Mouse (Mus musculus) ES-Bruce4 (cell line): ENCODE measurements around the gene Khdrbs2. TPM values are rescaled to one million over a fixed set of nuclear protein-coding genes. Genes with fewer than 3 reads are reported as not detected.
"Not testable (repeated sequence)": the region's sequence is repeated elsewhere in the genome, so short reads cannot be mapped to it uniquely, and the experiment has no call there.

Source experiments
- H3K27ac ChIP-seq: 2 replicates; pipeline ENCODE4 v1.5.1; 2012; ENCODE audit warnings: low read length, inconsistent platforms; ENCODE audit not compliant: insufficient read depth
- H3K27me3 ChIP-seq: 2 replicates; pipeline ENCODE4 v1.6.1; 2012; ENCODE audit warnings: mild to moderate bottlenecking, low read length, inconsistent platforms; ENCODE audit not compliant: control insufficient read depth, poor library complexity, insufficient read depth, severe bottlenecking
- H3K36me3 ChIP-seq: 2 replicates; pipeline ENCODE4 v1.6.1; 2012; ENCODE audit warnings: inconsistent platforms, mild to moderate bottlenecking, low read length, moderate library complexity; ENCODE audit not compliant: control insufficient read depth, poor library complexity, insufficient read depth, severe bottlenecking
- H3K4me1 ChIP-seq: one replicate; pipeline ENCODE4 v1.8.1; 2011; ENCODE audit warnings: low read length; ENCODE audit not compliant: control insufficient read depth, insufficient read depth
- H3K4me3 ChIP-seq: 2 replicates; pipeline ENCODE4 v1.5.1; 2011; ENCODE audit warnings: low read depth, mild to moderate bottlenecking, low read length
- H3K9ac ChIP-seq: 2 replicates; pipeline ENCODE4 v1.6.1; 2012; ENCODE audit warnings: low read depth, mild to moderate bottlenecking, inconsistent platforms; ENCODE audit not compliant: poor library complexity, severe bottlenecking
- H3K9me3 ChIP-seq: replicated peaks from 2 replicates; pipeline ENCODE4 v1.6.1; 2012; ENCODE audit warnings: mild to moderate bottlenecking, low read length, inconsistent platforms; ENCODE audit not compliant: control insufficient read depth, poor library complexity, insufficient read depth, severe bottlenecking
- CTCF ChIP-seq: IDR thresholded peaks from one replicate; pipeline ENCODE4 v1.8.1; 2011; ENCODE audit warnings: low read depth, low read length
- EP300 ChIP-seq: IDR thresholded peaks from 2 replicates; pipeline ENCODE4 v1.6.1; 2011; ENCODE audit warnings: low read depth, low read length; ENCODE audit not compliant: insufficient read depth
- POLR2A ChIP-seq: IDR thresholded peaks from one replicate; pipeline ENCODE4 v1.8.1; 2011; ENCODE audit warnings: low read length; ENCODE audit not compliant: insufficient read depth
- polyA plus RNA-seq: library from polyadenylated mRNA; stranded (reverse); fragments of >200 nt; gene quantifications from 2 replicates; pipeline ENCODE4 v1.2.4, GENCODE M21; 2011; ENCODE audit warnings: low read depth; ENCODE audit not compliant: missing spikeins, insufficient read depth, insufficient read length

Gene Khdrbs2
- polyA plus RNA-seq, 1 experiment: 0.51 TPM

DNA sequence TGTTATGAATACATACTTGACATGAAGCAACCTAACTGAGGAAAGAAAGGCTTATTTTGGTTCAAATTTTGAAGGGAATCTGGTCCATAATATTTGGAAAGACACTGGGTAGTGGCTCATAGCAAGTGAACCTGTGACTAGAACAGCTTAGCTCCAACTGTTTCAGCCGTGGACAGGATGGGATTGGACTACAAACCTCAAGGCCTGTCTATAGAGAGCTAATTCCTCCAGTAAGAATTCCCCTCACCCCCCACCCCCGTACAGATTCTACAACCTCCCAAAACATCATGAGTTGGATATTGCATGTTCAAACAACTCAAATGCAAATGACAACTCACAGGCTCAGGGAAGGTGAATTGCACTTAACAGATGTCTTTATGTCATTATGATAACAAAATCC is 298.5 kb downstream of the Khdrbs2 start:
- Histone ChIP-seq H3K27me3 (no peaks in the 10 kb centered on the region; the same call in 1 of the 2 replicates), H3K4me1 (no peaks in the 10 kb centered on the region), H3K36me3 (no peaks in the 10 kb centered on the region), H3K9me3 (no peaks in the 10 kb centered on the region), H3K27ac (no peak overlapping the region), H3K9ac (no peak overlapping the region), H3K4me3 (no peak overlapping the region)
- TF ChIP-seq CTCF (no peak), EP300 (no peak), POLR2A (no peak)

GRCm38 (mm10) chr1:32471502-32472214 is 299.1 kb downstream of the Khdrbs2 start:
- no peaks in the 10 kb centered on the region for H3K9me3 ChIP-seq
- no peak overlapping the region for H3K4me3 ChIP-seq
- no peaks in the 10 kb centered on the region for H3K4me1 ChIP-seq
- no peak for TF ChIP-seq EP300
- TF ChIP-seq CTCF: no peak
- TF ChIP-seq POLR2A: no peak
- no peak overlapping the region for H3K9ac ChIP-seq
- H3K27me3 ChIP-seq: no peaks in the 10 kb centered on the region; the same call in 1 of the 2 replicates
- H3K36me3 ChIP-seq: no peaks in the 10 kb centered on the region
- H3K27ac ChIP-seq: no peak overlapping the region

GRCm38 (mm10) chr1:32487944-32488343 is 315.4 kb downstream of the Khdrbs2 start:
- H3K9me3 ChIP-seq: no peaks in the 10 kb centered on the region
- H3K36me3 ChIP-seq: no peaks in the 10 kb centered on the region
- no peaks in the 10 kb centered on the region for H3K27me3 ChIP-seq
- no peaks in the 10 kb centered on the region for H3K4me1 ChIP-seq
- no peak overlapping the region for H3K4me3 ChIP-seq
- no peak overlapping the region for H3K9ac ChIP-seq
- H3K27ac ChIP-seq: no peak overlapping the region
- TF ChIP-seq EP300 (no peak), CTCF (no peak), POLR2A (no peak)

GRCm38 (mm10) chr1:32503381-32503780 is 330.9 kb downstream of the Khdrbs2 start:
- H3K9ac ChIP-seq: no peak overlapping the region
- H3K4me3 ChIP-seq: no peak overlapping the region
- H3K36me3 ChIP-seq: no peaks in the 10 kb centered on the region

DNA sequence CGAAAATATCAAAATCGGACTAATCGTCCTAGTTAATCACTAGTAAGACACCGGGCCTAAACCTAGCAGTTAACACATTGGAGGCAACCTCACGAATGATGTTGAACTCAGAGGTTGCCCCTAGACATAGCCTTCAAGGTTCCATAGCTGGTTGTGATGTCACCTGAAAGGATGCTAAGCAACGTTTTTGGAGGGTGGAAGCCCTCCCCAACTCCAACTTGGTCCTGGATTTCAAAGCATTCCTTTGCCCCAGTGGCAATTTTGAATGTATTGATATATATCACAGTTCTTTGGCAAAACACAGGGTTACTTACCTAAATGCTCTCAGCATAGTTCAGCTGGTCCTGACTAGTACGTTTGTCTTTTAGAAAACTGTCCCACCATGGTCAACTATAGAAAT is 374.7 kb downstream of the Khdrbs2 start, which contains the start of gene Gm5415:
Gene Gm5415 (minus strand): TSS at position 101 of the 400 bp plus-strand sequence.
- not testable (repeated sequence) for H3K36me3 ChIP-seq, H3K9ac ChIP-seq, H3K9me3 ChIP-seq, H3K4me1 ChIP-seq, H3K4me3 ChIP-seq, H3K27me3 ChIP-seq, H3K27ac ChIP-seq

More at GRCm38 (mm10) chr1:32503381-32503780, 330.9 kb downstream of the Khdrbs2 start:
- H3K9me3 ChIP-seq: no peaks in the 10 kb centered on the region
- H3K4me1 ChIP-seq: no peaks in the 10 kb centered on the region
- H3K27ac ChIP-seq: no peak overlapping the region
- no peaks in the 10 kb centered on the region for H3K27me3 ChIP-seq
- TF ChIP-seq CTCF: no peak
- TF ChIP-seq EP300: no peak
- TF ChIP-seq POLR2A: no peak

DNA sequence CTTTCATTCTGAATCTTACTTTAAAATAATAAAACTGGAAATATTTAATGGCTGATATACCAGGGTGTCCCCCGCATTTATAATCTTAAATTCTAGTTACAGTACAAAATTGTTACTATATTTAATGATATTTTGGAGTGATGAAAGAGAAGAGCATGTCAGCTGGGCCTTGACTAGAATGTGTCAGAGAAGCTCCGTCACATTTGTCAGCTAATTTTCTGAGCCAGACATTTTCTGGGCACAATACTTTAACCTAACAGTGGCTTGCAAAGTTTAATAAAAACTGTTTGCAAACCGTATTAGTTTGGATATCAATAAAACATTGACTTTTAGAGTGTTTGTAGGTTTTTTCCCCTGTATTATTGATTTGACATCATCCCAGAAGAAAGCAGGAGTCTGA is 380.9 kb downstream of the Khdrbs2 start:
- no peak overlapping the region for H3K4me3 ChIP-seq
- H3K9me3 ChIP-seq: no peaks in the 10 kb centered on the region
- TF ChIP-seq POLR2A (no peak), EP300 (no peak), CTCF (no peak)
- H3K27ac ChIP-seq: no peak overlapping the region
- H3K4me1 ChIP-seq: no peaks in the 10 kb centered on the region
- no peaks in the 10 kb centered on the region for H3K27me3 ChIP-seq
- no peak overlapping the region for H3K9ac ChIP-seq
- no peaks in the 10 kb centered on the region for H3K36me3 ChIP-seq
